Mouse (Mus musculus) cerebellum, adult 2 months (tissue): ENCODE data around the gene Lingo1.

ENCODE experiments used
- CTCF ChIP-seq: fragments of 200-500 bp; IDR thresholded peaks from 2 replicates; pipeline ENCODE4 v1.5.1; 2011; ENCODE audit warnings: low read depth, mild to moderate bottlenecking, control low read depth, low read length, moderate library complexity, borderline replicate concordance; ENCODE audit not compliant: insufficient read depth
- POLR2A ChIP-seq: fragments of 200-500 bp; IDR thresholded peaks from 2 replicates; pipeline ENCODE4 v1.6.1; 2011; ENCODE audit warnings: low read length, control low read depth, borderline replicate concordance; ENCODE audit not compliant: insufficient read depth

- TF ChIP-seq CTCF (no peak), POLR2A (no peak)
Measured at GRCm38 (mm10) chr9:56658580-56658979, 137.7 kb downstream of the Lingo1 start.
